Mouse (Mus musculus) gastrocnemius, adult 8-10 months (tissue): ENCODE data around the gene Nkain2. TPM values are rescaled to one million over a fixed set of nuclear protein-coding genes. Genes with fewer than 3 reads are reported as not detected.

Source experiments
- DNase-seq, 2 experiments: peaks; one replicate each; pipeline ENCODE4 v3.0.0; 2022; ENCODE audit warnings: low spot score in 2 of 2
- total RNA-seq, 4 experiments: library from RNA; stranded (reverse); gene quantifications; 2 replicates each; pipeline ENCODE4 v1.2.4; 2022

The Nkain2 gene
- total RNA-seq, 4 experiments from 2014 or later = 0.46 to 1.3 (median 0.61) TPM; not detected in 1

GRCm38 (mm10) chr10:32576559-32577275 is 313.5 kb downstream of the Nkain2 start:
- DNase-seq = no peak

- no peak for DNase-seq
Observed at GRCm38 (mm10) chr10:32557673-32558072, 332.6 kb downstream of the Nkain2 start.

GRCm38 (mm10) chr10:32536057-32536456 is 354.2 kb downstream of the Nkain2 start:
- DNase-seq = no peak

- no peak for DNase-seq
Observed at GRCm38 (mm10) chr10:32510821-32511220, 379.4 kb downstream of the Nkain2 start.

- DNase-seq = no peak
Observed at GRCm38 (mm10) chr10:32494591-32495182, 395.6 kb downstream of the Nkain2 start.

GRCm38 (mm10) chr10:32493600-32493999 is 396.7 kb downstream of the Nkain2 start:
- DNase-seq = no peak

GRCm38 (mm10) chr10:32462726-32463125 is 427.5 kb downstream of the Nkain2 start:
- no peak for DNase-seq

- DNase-seq = no peak
Observed at GRCm38 (mm10) chr10:32439932-32440519, 450.2 kb downstream of the Nkain2 start.

- DNase-seq = no peak
Observed at GRCm38 (mm10) chr10:32414228-32414627, 476.0 kb downstream of the Nkain2 start.

GRCm38 (mm10) chr10:32411331-32411730 is 478.9 kb downstream of the Nkain2 start:
- no peak for DNase-seq

GRCm38 (mm10) chr10:32400961-32401360 is 489.3 kb downstream of the Nkain2 start:
- no peak for DNase-seq

- DNase-seq = no peak
Observed at GRCm38 (mm10) chr10:32393859-32394521, 496.3 kb downstream of the Nkain2 start.

- DNase-seq = no peak
Observed at GRCm38 (mm10) chr10:32393326-32393725, 496.9 kb downstream of the Nkain2 start.

GRCm38 (mm10) chr10:32312754-32313153 is 577.5 kb downstream of the Nkain2 start:
- no peak for DNase-seq

GRCm38 (mm10) chr10:32301024-32301597 is 589.2 kb downstream of the Nkain2 start:
- DNase-seq = no peak

- no peak for DNase-seq
Observed at GRCm38 (mm10) chr10:32290487-32290886, 599.8 kb downstream of the Nkain2 start.

GRCm38 (mm10) chr10:32283690-32284089 is 606.6 kb downstream of the Nkain2 start:
- no peak for DNase-seq

- DNase-seq = no peak
Observed at GRCm38 (mm10) chr10:32243266-32243882, 646.9 kb downstream of the Nkain2 start.

- no peak for DNase-seq
Observed at GRCm38 (mm10) chr10:32241168-32241567, 649.1 kb downstream of the Nkain2 start.

- DNase-seq = no peak
Observed at GRCm38 (mm10) chr10:32182951-32183350, 707.3 kb downstream of the Nkain2 start.

- no peak for DNase-seq
Observed at GRCm38 (mm10) chr10:32091354-32091753, 798.9 kb downstream of the Nkain2 start.
